Mouse (Mus musculus) bone marrow macrophage, adult 2 months (primary cell): Measurements from ENCODE around the gene Bzw2.

ENCODE experiments used
- CTCF ChIP-seq: IDR thresholded peaks from 2 replicates; pipeline ENCODE4 v1.5.1; 2012; ENCODE audit warnings: low read depth, mild to moderate bottlenecking, low read length, moderate library complexity
- POLR2A ChIP-seq: IDR thresholded peaks from 2 replicates; pipeline ENCODE4 v1.6.1; 2012; ENCODE audit warnings: mild to moderate bottlenecking, low read depth, low read length, borderline replicate concordance

GRCm38 (mm10) chr12:36093081-36093670 lies 64.7 kb downstream of the Bzw2 start:
- TF ChIP-seq POLR2A (no peak), CTCF (no peak)
